Mouse (Mus musculus): ENCODE measurements around the gene Gkap1. TPM values are rescaled to one million over a fixed set of nuclear protein-coding genes. Genes with fewer than 3 reads are reported as not detected.

The Gkap1 gene
- polyA plus RNA-seq, 1 experiment from 2014 or later, result 23.6 TPM

DNA sequence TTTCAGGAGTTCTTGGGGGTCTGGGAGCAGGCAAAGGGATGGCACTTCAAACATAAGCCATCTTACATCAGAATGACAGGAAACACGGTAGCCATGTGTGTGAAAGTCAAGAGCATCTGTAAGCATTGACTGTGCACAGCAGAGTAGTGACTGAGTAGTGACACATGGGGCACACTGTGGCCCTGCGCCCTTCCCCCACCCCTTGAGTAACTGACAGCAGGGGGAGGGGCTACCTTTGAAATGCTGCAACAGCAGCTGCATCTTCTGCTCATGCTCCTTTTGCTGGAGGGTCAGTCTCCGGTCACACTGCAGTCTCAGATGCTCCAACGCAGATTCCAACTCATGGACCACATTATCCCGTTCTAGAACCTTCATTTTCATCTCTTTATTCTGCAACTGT lies 17.3 kb upstream of the Gkap1 start:
- no peak overlapping the region for H3K4me2 ChIP-seq
- 16% methylated on average over 5 of the region's 5 CpGs for WGBS
- H3K27ac ChIP-seq, result no peak overlapping the region
- H3K4me1 ChIP-seq, result 0 out of 2 replicates have a peak, but pooled peaks cover 3% of the 10 kb centered on the region
- H3K9ac ChIP-seq, result no peak overlapping the region
- H3K9me3 ChIP-seq, result no peaks in the 10 kb centered on the region
- no peak overlapping the region for H3K4me3 ChIP-seq
- no peaks in the 10 kb centered on the region for H3K36me3 ChIP-seq
- ATAC-seq (ENCODE audit: borderline replicate concordance, extremely low read depth, low FRiP score, low TSS enrichment), result no peak
- H3K27me3 ChIP-seq, result no peaks in the 10 kb centered on the region

DNA sequence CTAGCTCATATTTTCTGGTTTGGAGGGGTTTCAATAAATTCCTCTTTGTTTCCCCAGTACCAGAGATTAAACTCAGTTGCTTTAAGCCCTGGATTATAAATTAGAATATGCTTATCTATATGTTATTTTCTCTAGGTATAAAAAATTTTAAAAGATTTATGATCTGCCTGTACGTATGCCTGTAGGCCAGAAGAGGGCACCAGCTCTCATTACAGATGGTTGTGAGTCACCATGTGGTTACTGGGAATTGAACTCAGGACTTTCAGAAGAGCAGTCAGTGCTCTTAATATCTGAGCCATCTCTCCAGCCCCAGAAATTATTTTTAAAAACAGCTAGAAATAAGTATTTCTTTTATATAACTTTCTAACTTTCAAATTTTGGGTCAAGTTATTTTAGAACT lies 13.8 kb upstream of the Gkap1 start:
- Histone ChIP-seq H3K9ac (no peak overlapping the region), H3K4me3 (no peak overlapping the region), H3K27ac (no peak overlapping the region), H3K27me3 (no peaks in the 10 kb centered on the region), H3K9me3 (no peaks in the 10 kb centered on the region), H3K36me3 (no peaks in the 10 kb centered on the region), H3K4me2 (no peak overlapping the region), H3K4me1 (0 out of 2 replicates have a peak, but pooled peaks cover 3% of the 10 kb centered on the region)
- WGBS, result 69% methylated on average over 1 of the region's 1 CpGs
- no peak for ATAC-seq (ENCODE audit: borderline replicate concordance, extremely low read depth, low FRiP score, low TSS enrichment)

DNA sequence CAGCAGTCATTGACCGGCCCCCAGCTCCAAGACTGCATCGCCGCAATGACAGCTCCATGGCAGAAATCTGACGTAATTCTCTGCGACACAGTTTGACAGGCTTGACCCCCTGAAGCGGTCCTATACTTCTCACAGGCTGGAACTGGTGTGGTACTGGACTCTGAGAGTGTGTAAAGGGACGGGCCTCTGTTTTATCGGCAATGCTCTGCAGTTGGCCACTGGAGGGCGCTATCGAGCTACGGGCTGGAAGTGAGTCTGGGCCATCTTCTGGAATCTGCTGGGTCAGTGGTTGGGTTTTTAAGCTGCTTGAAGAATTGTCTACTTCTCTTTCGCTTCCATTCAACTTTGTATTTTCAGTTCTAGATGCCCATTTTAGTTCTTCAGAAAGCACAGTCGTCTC lies 12.3 kb upstream of the Gkap1 start:
- Histone ChIP-seq H3K4me1 (0 out of 2 replicates have a peak, but pooled peaks cover 2% of the 10 kb centered on the region), H3K27ac (no peak overlapping the region), H3K4me2 (no peak overlapping the region), H3K9me3 (no peaks in the 10 kb centered on the region), H3K36me3 (no peaks in the 10 kb centered on the region), H3K9ac (no peak overlapping the region), H3K27me3 (no peaks in the 10 kb centered on the region), H3K4me3 (no peak overlapping the region)
- peak; percentile 49; the same call in 1 of the 2 replicates for ATAC-seq (ENCODE audit: borderline replicate concordance, extremely low read depth, low FRiP score, low TSS enrichment)
- 14% methylated on average over 13 of the region's 13 CpGs for WGBS

DNA sequence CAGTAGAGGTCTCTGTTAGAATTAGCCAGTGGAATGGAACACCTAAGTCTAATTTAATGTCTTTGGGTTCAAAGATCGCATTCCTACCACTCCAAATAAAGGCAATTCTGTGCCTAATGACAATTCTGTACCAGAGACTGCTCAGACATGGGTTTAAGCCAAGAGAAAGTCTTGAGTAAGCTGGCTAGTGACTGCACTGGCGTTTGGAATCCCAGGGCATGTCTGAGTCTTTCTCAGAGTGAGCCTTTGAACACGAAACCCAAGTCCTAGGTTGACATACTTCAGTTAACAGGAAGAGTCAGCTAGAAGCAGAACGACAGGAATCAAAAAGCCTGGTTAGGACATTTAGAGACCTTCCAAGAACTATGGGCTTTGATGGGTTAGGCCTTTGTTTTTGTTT lies 8.0 kb upstream of the Gkap1 start:
- no peaks in the 10 kb centered on the region for H3K36me3 ChIP-seq
- ATAC-seq (ENCODE audit: borderline replicate concordance, extremely low read depth, low FRiP score, low TSS enrichment), result no peak
- H3K4me2 ChIP-seq, result no peak overlapping the region
- H3K4me3 ChIP-seq, result no peak overlapping the region
- WGBS, result 66% methylated on average over 4 of the region's 4 CpGs
- H3K27ac ChIP-seq, result no peak overlapping the region
- H3K27me3 ChIP-seq, result no peaks in the 10 kb centered on the region
- H3K9ac ChIP-seq, result no peak overlapping the region
- no peaks in the 10 kb centered on the region for H3K9me3 ChIP-seq
- no peaks in the 10 kb centered on the region for H3K4me1 ChIP-seq

DNA sequence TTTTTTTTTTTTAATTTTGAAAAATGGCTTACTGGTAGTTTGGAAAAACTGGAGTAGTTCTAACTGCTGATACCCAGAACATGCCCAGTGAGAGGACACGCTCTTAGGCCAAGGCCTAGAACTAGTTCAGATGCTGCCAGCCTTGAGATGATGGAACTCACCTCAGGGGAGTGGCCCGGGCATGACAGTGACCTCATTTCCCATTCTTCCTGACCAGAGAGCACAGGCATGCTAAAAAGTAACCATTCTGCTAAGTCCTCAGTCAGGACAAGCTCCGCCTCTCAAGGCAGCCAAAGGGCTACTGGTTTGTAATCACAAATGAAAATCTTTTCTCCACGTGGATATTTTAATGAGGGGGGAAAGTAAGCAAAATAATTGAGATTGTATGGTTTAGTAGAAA lies 6.4 kb upstream of the Gkap1 start:
- no peaks in the 10 kb centered on the region for H3K36me3 ChIP-seq
- no peak overlapping the region for H3K4me2 ChIP-seq
- no peak for ATAC-seq (ENCODE audit: borderline replicate concordance, extremely low read depth, low FRiP score, low TSS enrichment)
- no peaks in the 10 kb centered on the region for H3K4me1 ChIP-seq
- H3K9me3 ChIP-seq, result no peaks in the 10 kb centered on the region
- WGBS, result 56% methylated on average over 4 of the region's 4 CpGs
- no peak overlapping the region for H3K27ac ChIP-seq
- H3K4me3 ChIP-seq, result no peak overlapping the region
- no peak overlapping the region for H3K9ac ChIP-seq
- H3K27me3 ChIP-seq, result no peaks in the 10 kb centered on the region

DNA sequence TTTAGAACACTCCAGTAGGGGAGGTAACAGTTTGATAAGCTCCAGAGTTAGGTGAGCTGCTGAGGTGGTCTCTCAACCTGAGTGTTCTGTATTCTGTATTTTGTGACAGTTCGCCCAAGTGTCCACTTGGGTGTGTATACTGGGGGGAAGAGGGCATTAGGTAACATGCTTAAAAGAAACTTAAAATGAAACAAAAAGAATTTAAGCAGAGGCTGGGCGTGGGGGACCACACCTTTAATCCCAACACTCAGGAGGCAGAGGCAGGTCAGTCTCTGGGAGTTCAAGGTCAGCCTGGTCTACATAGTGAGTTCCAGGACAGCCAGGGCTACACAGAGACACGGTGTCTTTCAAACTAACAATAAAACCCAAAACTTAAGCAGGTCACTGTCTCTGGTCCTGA lies 5.0 kb upstream of the Gkap1 start:
- Histone ChIP-seq H3K9me3 (no peaks in the 10 kb centered on the region), H3K27ac (no peak overlapping the region), H3K27me3 (no peaks in the 10 kb centered on the region), H3K4me1 (no peaks in the 10 kb centered on the region), H3K36me3 (no peaks in the 10 kb centered on the region), H3K4me2 (no peak overlapping the region), H3K9ac (no peak overlapping the region), H3K4me3 (no peak overlapping the region)
- WGBS, result 78% methylated on average over 3 of the region's 3 CpGs
- ATAC-seq (ENCODE audit: borderline replicate concordance, extremely low read depth, low FRiP score, low TSS enrichment), result no peak

DNA sequence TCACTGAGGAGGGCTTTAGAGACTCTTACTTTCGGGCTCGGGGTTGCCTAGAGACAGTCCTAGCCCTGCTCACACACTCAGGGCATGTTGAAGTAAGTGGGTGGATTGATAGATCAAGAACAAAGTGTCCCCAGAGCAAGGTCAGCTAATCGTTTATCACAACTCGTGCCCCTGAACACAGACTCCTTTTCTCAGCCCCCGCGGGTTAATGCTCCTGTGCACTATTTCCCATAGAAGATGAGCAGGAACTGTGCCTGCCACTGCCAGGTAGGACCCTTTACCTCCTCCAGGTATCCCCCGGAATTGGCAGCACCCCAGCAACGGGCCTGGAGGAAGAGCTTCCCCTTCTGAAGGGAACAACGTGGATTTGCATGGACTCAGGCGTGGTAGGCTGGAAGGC lies 757 bp upstream of the Gkap1 start:
- H3K27ac ChIP-seq, result no peak overlapping the region
- H3K27me3 ChIP-seq, result 0 out of 2 replicates have a peak, but pooled peaks cover 6% of the 10 kb centered on the region
- H3K4me1 ChIP-seq, result peaks cover 13% of the 10 kb centered on the region; the same call in 1 of the 2 replicates
- 71% methylated on average over 10 of the region's 10 CpGs for WGBS
- H3K4me3 ChIP-seq, result no peak overlapping the region
- no peak overlapping the region for H3K4me2 ChIP-seq
- H3K9ac ChIP-seq, result no peak overlapping the region
- no peaks in the 10 kb centered on the region for H3K36me3 ChIP-seq
- H3K9me3 ChIP-seq, result no peaks in the 10 kb centered on the region
- ATAC-seq (ENCODE audit: borderline replicate concordance, extremely low read depth, low FRiP score, low TSS enrichment), result no peak

DNA sequence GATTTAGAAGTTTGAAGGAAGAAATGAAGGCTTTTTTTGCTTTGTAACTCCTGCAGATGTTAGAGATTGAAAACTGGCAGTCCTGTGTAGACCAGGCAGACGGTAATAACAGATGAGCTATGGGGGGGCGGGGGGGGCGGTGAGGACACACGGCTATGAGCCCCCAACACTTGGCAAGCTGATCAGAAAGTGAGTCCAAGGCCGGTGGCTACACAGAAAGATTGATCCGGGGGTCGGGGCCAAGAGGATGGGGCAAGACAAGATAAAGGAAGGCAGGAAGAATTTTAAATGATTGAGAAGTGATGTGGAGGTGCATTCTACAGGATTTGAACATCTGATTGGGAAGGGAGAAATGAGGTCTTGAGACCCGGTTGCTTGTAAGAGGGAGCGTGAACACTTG lies 423 bp downstream of the Gkap1 start:
- peak overlapping the region; percentile 73; the same call in 1 of the 2 replicates for H3K9ac ChIP-seq
- 0 out of 2 replicates have a peak, but pooled peaks cover 6% of the 10 kb centered on the region for H3K27me3 ChIP-seq
- ATAC-seq (ENCODE audit: borderline replicate concordance, extremely low read depth, low FRiP score, low TSS enrichment), result no peak
- H3K4me2 ChIP-seq, result peak overlapping the region; percentile 87
- peak overlapping the region; percentile 91 for H3K4me3 ChIP-seq
- H3K9me3 ChIP-seq, result no peaks in the 10 kb centered on the region
- 21% methylated on average over 9 of the region's 9 CpGs for WGBS
- H3K36me3 ChIP-seq, result no peaks in the 10 kb centered on the region
- no peak overlapping the region for H3K27ac ChIP-seq
- H3K4me1 ChIP-seq, result peaks cover 13% of the 10 kb centered on the region; the same call in 1 of the 2 replicates

DNA sequence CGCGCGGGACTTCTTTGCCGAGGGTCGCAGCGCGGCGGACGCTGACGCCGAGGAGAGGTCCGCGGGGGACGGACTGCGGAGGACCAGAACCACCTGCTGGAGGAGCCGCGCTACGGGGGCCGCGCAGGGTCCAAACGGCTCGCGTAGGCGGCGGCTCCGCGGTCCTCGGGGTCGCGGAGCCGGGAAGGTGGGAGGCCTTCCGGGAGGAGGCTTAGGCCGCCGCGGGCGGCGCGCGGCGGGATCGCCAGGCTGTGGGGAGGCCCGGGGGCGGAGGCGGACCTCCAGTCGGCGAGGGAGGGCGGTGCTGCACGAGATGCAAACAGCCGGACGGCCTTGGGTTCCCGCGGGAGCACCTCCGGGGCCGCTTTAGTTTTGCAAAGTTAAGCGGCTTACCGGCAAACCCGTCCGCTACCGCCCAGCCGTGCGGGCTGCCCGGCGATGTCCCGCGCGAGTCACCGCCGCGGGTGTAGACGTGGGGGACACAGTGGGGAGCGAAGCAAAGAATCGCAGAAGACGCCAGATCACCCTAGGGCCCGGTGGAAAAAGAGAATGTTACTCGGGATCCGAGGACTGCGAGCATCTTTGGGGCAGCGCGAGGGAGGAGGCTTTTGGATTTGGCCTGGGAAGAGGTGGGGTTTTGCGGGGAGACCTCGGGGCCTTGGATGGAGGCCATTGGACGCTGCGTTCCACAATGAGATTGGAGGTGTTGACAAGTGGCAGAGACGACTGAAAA lies 1.1 kb downstream of the Gkap1 start:
- no peaks in the 10 kb centered on the region for H3K36me3 ChIP-seq
- WGBS, result under 1% methylated on average over 82 of the region's 84 CpGs
- peak overlapping the region; percentile 91 for H3K4me3 ChIP-seq
- H3K9ac ChIP-seq, result peak overlapping the region; percentile 73
- peak overlapping the region; percentile 87 for H3K4me2 ChIP-seq
- 0 out of 2 replicates have a peak, but pooled peaks cover 6% of the 10 kb centered on the region for H3K27me3 ChIP-seq
- H3K27ac ChIP-seq, result peak overlapping the region; percentile 78
- H3K4me1 ChIP-seq, result peaks cover 13% of the 10 kb centered on the region; the same call in 1 of the 2 replicates
- H3K9me3 ChIP-seq, result no peaks in the 10 kb centered on the region
- ATAC-seq (ENCODE audit: borderline replicate concordance, extremely low read depth, low FRiP score, low TSS enrichment), result peak; percentile 86

DNA sequence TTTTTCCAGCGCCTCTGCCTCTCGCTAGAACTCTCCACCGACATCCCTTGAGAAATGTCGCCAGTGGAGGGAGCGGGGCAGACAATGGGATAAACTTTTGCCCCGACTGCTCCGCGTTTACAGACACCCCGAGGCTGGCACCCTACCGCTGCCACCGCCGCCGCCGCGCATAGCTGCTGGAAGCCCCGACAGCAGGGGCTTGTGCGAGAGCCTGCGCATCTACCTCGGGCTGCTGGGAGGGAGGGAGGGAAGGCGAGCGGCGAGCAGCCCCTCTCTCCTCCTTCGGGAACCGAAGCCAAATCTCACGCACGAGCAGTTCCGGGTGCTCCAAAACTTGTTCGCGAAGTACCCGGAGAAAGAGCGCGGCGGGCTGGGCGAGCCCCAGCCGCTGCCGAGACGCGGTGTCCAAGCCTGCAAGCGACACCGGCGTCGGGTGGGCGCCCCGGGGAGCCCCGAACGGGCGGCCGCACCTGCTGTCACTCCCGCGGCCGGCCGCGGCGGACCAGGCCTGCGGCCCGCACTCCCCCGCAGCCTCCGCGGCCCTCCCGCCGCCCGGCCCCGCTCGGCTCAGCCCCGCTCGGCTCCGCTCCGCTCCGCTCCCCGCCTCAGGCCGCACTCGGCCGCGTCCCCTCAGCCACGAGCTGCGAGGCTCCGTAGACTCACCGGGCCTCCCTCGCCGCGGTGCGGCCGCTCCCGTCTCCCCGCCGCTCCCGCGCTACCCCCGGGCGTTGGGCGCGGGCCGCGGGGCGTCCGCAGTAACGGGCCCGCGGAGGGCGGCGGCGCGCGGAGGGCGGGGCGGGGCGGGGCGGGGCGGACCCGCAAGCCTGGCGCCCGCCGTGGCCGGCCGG lies 1.9 kb downstream of the Gkap1 start:
- H3K9me3 ChIP-seq, result no peaks in the 10 kb centered on the region
- WGBS, result 1% methylated on average over 79 of the region's 115 CpGs
- peak overlapping the region; percentile 87 for H3K4me2 ChIP-seq
- ATAC-seq (ENCODE audit: borderline replicate concordance, extremely low read depth, low FRiP score, low TSS enrichment), result peak; percentile 54
- H3K36me3 ChIP-seq, result no peaks in the 10 kb centered on the region
- H3K27me3 ChIP-seq, result 0 out of 2 replicates have a peak, but pooled peaks cover 6% of the 10 kb centered on the region
- peak overlapping the region; percentile 78 for H3K27ac ChIP-seq
- peak overlapping the region; percentile 73 for H3K9ac ChIP-seq
- H3K4me3 ChIP-seq, result peak overlapping the region; percentile 91
- peaks cover 13% of the 10 kb centered on the region; the same call in 1 of the 2 replicates for H3K4me1 ChIP-seq

DNA sequence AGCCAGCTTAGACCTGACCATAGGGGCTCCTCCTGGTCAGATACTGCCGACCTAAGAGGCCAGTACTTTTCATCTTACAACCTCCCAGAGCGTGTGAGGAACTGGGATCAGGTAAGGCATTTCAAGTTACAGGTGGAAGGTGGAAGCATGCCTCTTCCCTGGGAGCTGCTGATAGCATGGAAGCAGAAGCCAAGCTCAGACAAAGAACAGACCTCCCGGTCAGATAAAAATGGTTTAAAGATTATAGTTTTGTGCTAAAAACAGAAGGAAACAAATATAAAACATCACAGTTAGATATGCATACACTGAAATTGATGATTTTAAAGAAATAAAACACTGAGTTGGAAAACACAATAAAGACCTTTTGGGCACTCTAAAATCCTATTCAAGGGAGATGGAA lies 8.6 kb downstream of the Gkap1 start:
- no peak overlapping the region for H3K9ac ChIP-seq
- H3K4me1 ChIP-seq, result no peaks in the 10 kb centered on the region
- no peak overlapping the region for H3K4me3 ChIP-seq
- no peak overlapping the region for H3K27ac ChIP-seq
- 0 out of 2 replicates have a peak, but pooled peaks cover under 1% of the 10 kb centered on the region for H3K27me3 ChIP-seq
- 0 out of 2 replicates have a peak, but pooled peaks cover 3% of the 10 kb centered on the region for H3K36me3 ChIP-seq
- H3K4me2 ChIP-seq, result no peak overlapping the region
- ATAC-seq (ENCODE audit: borderline replicate concordance, extremely low read depth, low FRiP score, low TSS enrichment), result no peak
- WGBS, result 77% methylated on average over 3 of the region's 3 CpGs
- no peaks in the 10 kb centered on the region for H3K9me3 ChIP-seq

DNA sequence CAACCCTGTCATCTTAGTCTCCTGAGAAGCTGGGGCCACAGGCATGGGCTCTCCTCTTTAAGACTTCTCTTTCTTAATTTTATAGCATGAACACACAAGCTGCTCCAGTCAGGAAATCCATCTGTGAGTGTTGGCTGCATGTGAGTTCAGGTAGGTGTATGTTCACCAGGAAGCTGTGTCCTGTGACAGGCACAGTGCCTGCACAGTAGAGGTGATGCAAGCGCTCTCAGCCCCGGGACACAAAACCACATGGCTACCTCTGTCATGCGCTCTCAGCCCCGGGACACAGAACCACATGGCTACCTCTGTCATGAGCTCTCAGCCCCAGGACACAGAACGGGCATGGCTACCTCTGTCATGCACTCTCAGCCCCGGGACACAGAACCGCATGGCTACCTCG lies 12.0 kb downstream of the Gkap1 start:
- H3K9me3 ChIP-seq, result no peaks in the 10 kb centered on the region
- H3K9ac ChIP-seq, result no peak overlapping the region
- H3K4me2 ChIP-seq, result no peak overlapping the region
- ATAC-seq (ENCODE audit: borderline replicate concordance, extremely low read depth, low FRiP score, low TSS enrichment), result no peak
- 82% methylated on average over 8 of the region's 8 CpGs for WGBS
- no peak overlapping the region for H3K4me3 ChIP-seq
- H3K27me3 ChIP-seq, result no peaks in the 10 kb centered on the region
- H3K4me1 ChIP-seq, result no peaks in the 10 kb centered on the region
- H3K36me3 ChIP-seq, result peaks cover 7% of the 10 kb centered on the region; the same call in 1 of the 2 replicates
- no peak overlapping the region for H3K27ac ChIP-seq
